Mouse (Mus musculus) neural tube, embryonic 15.5 days (tissue): ENCODE measurements at regions not wholly inside any gene's neighbourhood (a gene's known extent, or its start where the extent isn't known, plus 50 kb on each side); places are given as distances from the start of the nearest gene placed in this dataset.
A peak's percentile ranks its signal among the peaks of the same experiment; 100 is the strongest.

Source experiments
- ATAC-seq: fragments of 200-750 bp; cut with Nextera tagmentation; 2 replicates; pipeline ENCODE4 v1.8.0; 2017; ENCODE audit warnings: mild to moderate bottlenecking, moderate TSS enrichment, moderate library complexity; ENCODE audit not compliant: low FRiP score
- H3K27ac ChIP-seq: fragments of 300-500 bp; sonication (generic); replicated peaks from 2 replicates; pipeline ENCODE4 v1.5.1; 2015; ENCODE audit warnings: mild to moderate bottlenecking, inconsistent platforms
- H3K27me3 ChIP-seq: fragments of 300-500 bp; sonication (generic); replicated peaks from 2 replicates; pipeline ENCODE4 v1.6.1; 2015; ENCODE audit warnings: inconsistent platforms
- H3K36me3 ChIP-seq: fragments of 300-500 bp; sonication (generic); 2 replicates; pipeline ENCODE4 v1.6.1; 2015; ENCODE audit warnings: inconsistent platforms
- H3K4me1 ChIP-seq: fragments of 300-500 bp; sonication (generic); 2 replicates; pipeline ENCODE4 v1.6.1; 2015; ENCODE audit warnings: inconsistent platforms
- H3K4me2 ChIP-seq: fragments of 300-500 bp; sonication (generic); 2 replicates; pipeline ENCODE4 v1.6.1; 2015; ENCODE audit warnings: inconsistent platforms, mild to moderate bottlenecking, moderate library complexity
- H3K4me3 ChIP-seq: fragments of 300-500 bp; sonication (generic); replicated peaks from 2 replicates; pipeline ENCODE4 v1.5.1; 2015; ENCODE audit warnings: mild to moderate bottlenecking, inconsistent platforms
- H3K9ac ChIP-seq: fragments of 300-500 bp; sonication (generic); replicated peaks from 2 replicates; pipeline ENCODE4 v1.6.1; 2015; ENCODE audit warnings: mild to moderate bottlenecking, inconsistent platforms
- H3K9me3 ChIP-seq: fragments of 300-500 bp; sonication (generic); replicated peaks from 2 replicates; pipeline ENCODE4 v1.6.1; 2016; ENCODE audit warnings: inconsistent platforms
- WGBS: fragments of 180-500 bp; shearing (Covaris S2); methylation state at CpG from one replicate; pipeline ENCODE4 v1.1.7; 2015; ENCODE audit warnings: mixed read lengths; 5-methylcytosine and 5-hydroxymethylcytosine counted together

- no peak overlapping the region for H3K27ac ChIP-seq
- 61% methylated on average over 9 of the region's 9 CpGs for WGBS
- no peak overlapping the region for H3K4me3 ChIP-seq
- ATAC-seq = no peak
- peaks cover 14% of the 10 kb centered on the region for H3K4me1 ChIP-seq
- no peak overlapping the region for H3K9ac ChIP-seq
- H3K4me2 ChIP-seq = no peak overlapping the region
- no peaks in the 10 kb centered on the region for H3K36me3 ChIP-seq
- H3K9me3 ChIP-seq = no peaks in the 10 kb centered on the region
- no peaks in the 10 kb centered on the region for H3K27me3 ChIP-seq
Observed at GRCm38 (mm10) chr1:51622181-51622862, 144.1 kb upstream of the Nabp1 start.

DNA sequence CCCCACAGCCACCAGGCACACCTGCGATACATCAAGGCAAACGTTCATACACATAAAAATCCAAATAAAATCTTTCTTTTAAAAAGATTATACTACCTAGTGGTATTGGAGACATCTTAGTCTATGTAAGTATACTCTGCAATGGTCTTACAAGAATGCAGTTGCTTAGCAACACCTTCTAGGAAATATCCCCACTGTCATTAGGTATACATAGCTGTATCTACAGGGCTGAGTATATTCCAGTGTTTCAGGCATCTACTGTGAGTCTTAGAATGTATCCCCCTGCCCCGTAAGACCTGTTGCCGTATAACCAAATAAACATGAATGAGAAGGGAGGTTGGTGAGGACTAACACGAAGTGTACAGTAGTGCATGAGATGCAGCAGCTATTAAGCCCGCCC is 142.8 kb upstream of the Nabp1 start:
- no peak for ATAC-seq
- no peak overlapping the region for H3K9ac ChIP-seq
- no peaks in the 10 kb centered on the region for H3K9me3 ChIP-seq
- peaks cover 20% of the 10 kb centered on the region for H3K4me1 ChIP-seq
- no peaks in the 10 kb centered on the region for H3K36me3 ChIP-seq
- no peak overlapping the region for H3K4me3 ChIP-seq
- H3K27me3 ChIP-seq = no peaks in the 10 kb centered on the region
- H3K4me2 ChIP-seq = no peak overlapping the region
- 89% methylated on average over 6 of the region's 6 CpGs for WGBS
- H3K27ac ChIP-seq = no peak overlapping the region

DNA sequence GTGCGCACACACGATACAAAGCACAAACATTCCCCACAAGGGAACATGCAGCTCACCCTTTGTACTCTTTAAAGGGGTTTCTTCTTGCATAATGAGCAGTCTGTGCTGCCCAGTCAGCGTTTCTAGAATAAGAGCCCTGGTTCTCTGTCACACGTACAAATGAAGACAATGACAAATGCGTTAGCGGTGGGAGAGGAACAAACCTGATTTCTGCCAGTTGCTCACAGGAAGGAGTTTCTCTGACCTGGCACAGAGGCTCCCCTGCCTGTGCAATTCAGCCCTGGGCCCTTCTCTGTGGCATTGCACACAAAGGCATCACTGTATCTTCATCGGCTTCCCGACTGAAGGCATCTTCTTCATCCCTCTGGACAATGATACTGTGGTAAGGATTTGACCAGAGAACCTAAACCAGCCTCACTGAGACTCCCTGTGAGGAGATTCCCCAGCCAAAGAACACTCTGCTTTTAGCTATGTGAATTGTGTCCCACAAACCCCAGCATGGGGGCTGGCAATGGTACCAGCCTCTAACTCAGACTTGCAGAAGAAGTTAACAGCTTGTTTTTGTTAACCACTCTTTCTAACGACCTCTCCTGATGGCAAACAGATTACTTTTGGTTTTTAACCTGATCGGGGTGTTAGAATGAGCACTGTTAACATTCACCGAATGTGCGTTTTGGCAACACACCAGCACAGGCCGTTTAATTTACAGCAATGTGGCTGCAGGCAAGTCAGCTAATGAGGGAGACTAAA is 139.5 kb upstream of the Nabp1 start:
- Histone ChIP-seq H3K4me1 (peaks cover 22% of the 10 kb centered on the region), H3K9me3 (no peaks in the 10 kb centered on the region), H3K27me3 (no peaks in the 10 kb centered on the region), H3K4me2 (no peak overlapping the region), H3K9ac (no peak overlapping the region), H3K4me3 (no peak overlapping the region), H3K27ac (peak overlapping the region; percentile 72), H3K36me3 (no peaks in the 10 kb centered on the region)
- 13% methylated on average over 13 of the region's 13 CpGs for WGBS
- peak; percentile 32; the same call in 1 of the 2 replicates for ATAC-seq

GRCm38 (mm10) chr1:51616091-51616490 is 137.9 kb upstream of the Nabp1 start:
- Histone ChIP-seq H3K4me2 (no peak overlapping the region), H3K36me3 (no peaks in the 10 kb centered on the region), H3K9ac (no peak overlapping the region), H3K4me1 (peaks cover 22% of the 10 kb centered on the region), H3K27ac (no peak overlapping the region), H3K4me3 (no peak overlapping the region), H3K27me3 (no peaks in the 10 kb centered on the region), H3K9me3 (no peaks in the 10 kb centered on the region)
- WGBS = 83% methylated on average over 1 of the region's 1 CpGs
- ATAC-seq = no peak

DNA sequence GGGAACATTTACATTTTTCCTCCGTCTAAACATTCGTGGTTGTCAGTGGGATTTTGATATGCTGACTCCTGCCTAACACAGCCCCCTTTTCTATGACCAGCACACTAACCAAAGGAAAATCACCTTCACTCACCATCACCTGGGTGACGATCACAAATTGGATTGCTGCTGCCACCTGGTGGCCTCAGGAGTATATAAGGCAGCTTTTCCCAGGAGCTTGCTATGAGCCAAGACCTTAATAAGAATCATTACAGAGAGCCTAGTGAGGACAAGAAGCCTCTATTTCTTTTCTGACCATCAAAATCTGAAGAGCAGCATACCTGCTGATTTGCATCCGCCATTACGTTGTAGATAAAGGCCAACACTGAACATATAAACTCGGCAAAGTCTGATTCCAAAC is 137.3 kb upstream of the Nabp1 start:
- Histone ChIP-seq H3K36me3 (no peaks in the 10 kb centered on the region), H3K4me1 (peaks cover 22% of the 10 kb centered on the region), H3K9me3 (no peaks in the 10 kb centered on the region), H3K27ac (no peak overlapping the region), H3K4me3 (no peak overlapping the region), H3K9ac (no peak overlapping the region), H3K4me2 (no peak overlapping the region), H3K27me3 (no peaks in the 10 kb centered on the region)
- no peak for ATAC-seq
- WGBS = 31% methylated on average over 6 of the region's 6 CpGs

GRCm38 (mm10) chr1:51614700-51615099 is 136.5 kb upstream of the Nabp1 start:
- Histone ChIP-seq H3K4me3 (no peak overlapping the region), H3K9me3 (no peaks in the 10 kb centered on the region), H3K9ac (no peak overlapping the region), H3K27me3 (no peaks in the 10 kb centered on the region), H3K36me3 (no peaks in the 10 kb centered on the region), H3K4me2 (no peak overlapping the region), H3K27ac (no peak overlapping the region), H3K4me1 (peaks cover 22% of the 10 kb centered on the region)
- no peak for ATAC-seq

DNA sequence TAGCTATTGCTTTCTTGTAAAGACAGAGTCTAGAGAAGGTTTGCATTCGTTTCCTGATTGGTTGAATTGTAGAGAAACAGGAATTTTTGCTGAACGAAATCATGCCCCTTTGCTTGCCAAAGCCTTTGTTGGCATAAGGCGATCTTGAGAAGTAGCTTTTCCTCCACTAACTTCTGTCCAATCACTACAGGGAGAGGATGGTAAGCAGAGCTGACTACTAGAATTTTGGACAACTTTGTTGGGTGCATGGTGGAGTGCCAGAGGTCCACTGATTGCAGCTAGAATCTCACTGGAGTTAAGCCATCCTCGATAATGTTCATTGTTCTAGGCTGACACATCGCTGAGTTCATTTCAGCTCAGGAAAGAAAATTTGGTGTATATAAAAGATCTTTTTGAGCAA is 131.1 kb upstream of the Nabp1 start:
- Histone ChIP-seq H3K9ac (no peak overlapping the region), H3K27ac (no peak overlapping the region), H3K4me3 (no peak overlapping the region), H3K4me1 (peaks cover 13% of the 10 kb centered on the region), H3K27me3 (no peaks in the 10 kb centered on the region), H3K9me3 (no peaks in the 10 kb centered on the region), H3K4me2 (no peak overlapping the region), H3K36me3 (no peaks in the 10 kb centered on the region)
- WGBS = 87% methylated on average over 5 of the region's 5 CpGs
- no peak for ATAC-seq

DNA sequence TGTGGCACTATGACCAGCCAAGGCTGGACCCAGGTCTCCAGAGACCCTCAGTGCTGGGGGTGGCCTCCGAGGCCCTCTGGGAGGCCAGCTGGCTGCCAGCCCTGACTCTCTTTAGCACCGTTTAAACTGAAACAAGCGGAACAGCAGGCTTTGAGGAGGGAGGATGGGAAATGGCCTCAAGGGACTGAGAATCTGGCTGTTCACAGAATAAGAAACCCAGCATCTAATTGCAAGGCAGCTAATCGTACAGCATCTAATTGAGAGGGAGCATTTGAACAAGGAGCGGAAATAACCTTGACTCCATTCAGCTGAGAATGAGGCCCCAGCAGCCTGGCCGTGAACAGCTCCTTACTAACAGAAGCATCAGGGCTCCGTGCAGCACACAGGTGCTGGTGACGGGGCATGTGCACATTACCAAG is 129.2 kb upstream of the Nabp1 start:
- WGBS = 9% methylated on average over 8 of the region's 8 CpGs
- peak overlapping the region; percentile 73 for H3K27ac ChIP-seq
- no peaks in the 10 kb centered on the region for H3K9me3 ChIP-seq
- peaks cover 13% of the 10 kb centered on the region for H3K4me1 ChIP-seq
- no peak overlapping the region for H3K9ac ChIP-seq
- no peaks in the 10 kb centered on the region for H3K36me3 ChIP-seq
- peak overlapping the region; percentile 4; the same call in 1 of the 2 replicates for H3K4me2 ChIP-seq
- peak; percentile 84 for ATAC-seq
- no peaks in the 10 kb centered on the region for H3K27me3 ChIP-seq
- H3K4me3 ChIP-seq = no peak overlapping the region

DNA sequence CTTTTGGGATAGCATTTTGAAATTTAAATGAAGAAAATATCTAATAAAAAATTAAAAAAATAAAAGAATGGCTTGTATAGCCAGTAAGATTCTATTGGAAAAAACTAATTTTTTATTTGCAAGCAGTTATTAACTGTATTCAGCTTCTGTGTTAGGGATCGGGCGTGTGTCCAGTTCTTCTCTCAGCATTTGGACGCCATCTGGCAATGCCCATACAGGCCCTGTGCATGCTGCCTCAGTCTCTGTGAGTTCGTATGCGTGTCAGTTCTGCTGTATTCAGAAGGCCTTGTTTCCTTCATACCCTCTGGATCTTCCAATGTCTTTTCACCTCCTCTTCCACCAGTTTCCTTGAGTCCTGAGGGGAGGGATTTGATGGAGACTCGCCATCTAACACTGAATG is 123.8 kb upstream of the Nabp1 start:
- WGBS = 94% methylated on average over 6 of the region's 6 CpGs
- Histone ChIP-seq H3K36me3 (no peaks in the 10 kb centered on the region), H3K9ac (no peak overlapping the region), H3K4me3 (no peak overlapping the region), H3K27ac (no peak overlapping the region), H3K9me3 (no peaks in the 10 kb centered on the region), H3K4me1 (no peaks in the 10 kb centered on the region), H3K4me2 (no peak overlapping the region), H3K27me3 (no peaks in the 10 kb centered on the region)
- no peak for ATAC-seq

- ATAC-seq = no peak
- Histone ChIP-seq H3K9me3 (no peaks in the 10 kb centered on the region), H3K27me3 (no peaks in the 10 kb centered on the region), H3K27ac (no peak overlapping the region), H3K36me3 (no peaks in the 10 kb centered on the region), H3K4me3 (no peak overlapping the region), H3K4me1 (no peaks in the 10 kb centered on the region), H3K9ac (no peak overlapping the region), H3K4me2 (no peak overlapping the region)
- WGBS = 36% methylated on average over 7 of the region's 7 CpGs
Observed at GRCm38 (mm10) chr1:51600425-51600824, 122.2 kb upstream of the Nabp1 start.

DNA sequence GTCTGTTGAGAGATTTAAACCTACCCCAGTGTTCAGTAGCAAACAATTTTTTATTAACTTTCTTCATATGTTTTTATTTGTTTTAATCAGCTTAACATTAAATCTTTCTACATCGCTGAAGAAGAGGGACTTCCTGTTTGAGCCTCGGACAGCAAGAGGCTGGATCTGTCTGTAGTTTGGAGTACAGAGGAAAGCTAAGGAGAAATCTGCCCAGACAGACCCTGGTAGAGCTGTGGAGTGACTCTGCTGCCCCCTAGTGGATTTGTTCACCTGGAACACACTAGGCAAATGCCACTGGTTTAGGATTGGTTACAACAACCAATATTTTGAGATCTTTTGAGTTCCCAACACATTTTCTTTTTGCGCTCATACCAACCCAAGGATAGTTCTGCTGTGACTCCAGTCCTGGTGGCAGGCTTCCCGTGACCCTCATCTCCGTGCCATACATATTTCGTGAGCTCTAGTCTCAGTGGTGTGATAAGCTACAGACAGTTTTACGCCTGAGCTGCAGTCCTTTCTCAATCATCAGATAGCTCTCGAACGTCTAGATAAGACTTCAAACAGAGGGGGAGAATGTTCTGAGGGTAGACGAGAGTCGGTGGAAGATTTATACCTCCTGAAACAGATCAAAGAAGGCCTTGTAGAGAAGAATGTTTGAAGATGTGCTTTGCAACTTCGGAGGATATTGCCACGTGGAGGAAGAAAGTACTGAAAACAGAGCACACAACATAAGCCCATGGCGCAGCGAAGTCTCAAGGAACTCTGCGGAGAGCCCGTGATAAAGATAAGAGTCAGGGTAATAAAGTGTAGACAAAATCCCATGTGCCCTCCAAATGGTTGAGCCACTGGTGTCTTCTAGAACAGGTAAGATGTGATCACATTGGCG is 119.0 kb upstream of the Nabp1 start:
- 48% methylated on average over 18 of the region's 18 CpGs for WGBS
- H3K4me1 ChIP-seq = no peaks in the 10 kb centered on the region
- no peaks in the 10 kb centered on the region for H3K27me3 ChIP-seq
- no peak overlapping the region for H3K27ac ChIP-seq
- H3K4me2 ChIP-seq = 0 out of 2 replicates have a peak overlapping the region, but pooled peaks have one; percentile 5
- no peak overlapping the region for H3K4me3 ChIP-seq
- H3K9ac ChIP-seq = no peak overlapping the region
- H3K36me3 ChIP-seq = no peaks in the 10 kb centered on the region
- peak; percentile 95 for ATAC-seq
- H3K9me3 ChIP-seq = no peaks in the 10 kb centered on the region
